Mouse (Mus musculus) myocyte (in vitro differentiated cells): ENCODE data around the gene Gnl1.

Source experiments
- CEBPB ChIP-seq: IDR thresholded peaks from 2 replicates; pipeline ENCODE4 v1.6.1; 2011; ENCODE audit warnings: mild to moderate bottlenecking, moderate library complexity; ENCODE audit not compliant: poor library complexity, insufficient read depth, severe bottlenecking
- E2F4 ChIP-seq: IDR thresholded peaks from one replicate; pipeline ENCODE4 v1.6.1; 2011; ENCODE audit warnings: mild to moderate bottlenecking, control low read depth, moderate library complexity; ENCODE audit not compliant: insufficient read depth
- MAX ChIP-seq: IDR thresholded peaks from one replicate; pipeline ENCODE4 v1.6.1; 2011; ENCODE audit warnings: low read depth, mild to moderate bottlenecking, control low read depth
- MYOG ChIP-seq, 3 experiments: IDR thresholded peaks; one replicate each; pipeline ENCODE4 v1.6.1; 2011; ENCODE audit warnings: control low read depth in 2 of 3, low read depth in 2 of 3, mild to moderate bottlenecking in 2 of 3; ENCODE audit not compliant: insufficient read length in 2 of 3, control insufficient read depth in 1 of 3, insufficient read depth in 1 of 3
- POLR2A ChIP-seq: IDR thresholded peaks from one replicate; pipeline ENCODE4 v1.6.1; 2011; ENCODE audit warnings: low read depth, mild to moderate bottlenecking, control low read depth, moderate library complexity; ENCODE audit not compliant: insufficient read length
- POLR2AphosphoS2 ChIP-seq: IDR thresholded peaks from one replicate; pipeline ENCODE4 v1.6.1; 2011; ENCODE audit warnings: low read depth, control low read depth; ENCODE audit not compliant: insufficient read length
- SRF ChIP-seq: IDR thresholded peaks from one replicate; pipeline ENCODE4 v1.6.1; 2011; ENCODE audit warnings: low read depth; ENCODE audit not compliant: control insufficient read depth, insufficient read length
- TCF12 ChIP-seq: IDR thresholded peaks from one replicate; pipeline ENCODE4 v1.6.1; 2011; ENCODE audit warnings: mild to moderate bottlenecking, control low read depth; ENCODE audit not compliant: poor library complexity, insufficient read depth, severe bottlenecking
- TCF3 ChIP-seq: IDR thresholded peaks from one replicate; pipeline ENCODE4 v1.6.1; 2011; ENCODE audit warnings: low read depth, control low read depth; ENCODE audit not compliant: insufficient read length
- USF1 ChIP-seq: IDR thresholded peaks from one replicate; pipeline ENCODE4 v1.6.1; 2011; ENCODE audit warnings: low read depth, mild to moderate bottlenecking, control low read depth, moderate library complexity

- no peak for TF ChIP-seq POLR2AphosphoS2
- no peak for TF ChIP-seq E2F4
- no peak for TF ChIP-seq MAX
- TF ChIP-seq TCF12 = no peak
- no peak for TF ChIP-seq POLR2A
- TF ChIP-seq MYOG (IDR thresholded peaks at IDR 0.05; ENCODE audit: control insufficient read depth in 1 of 3, insufficient read depth in 1 of 3, insufficient read length in 2 of 3, low read depth in 2 of 3) = no peak
- TF ChIP-seq USF1 = no peak
- no peak for TF ChIP-seq SRF
- no peak for TF ChIP-seq TCF3
- no peak for TF ChIP-seq CEBPB
Observed at GRCm38 (mm10) chr17:36021309-36021708, 41.7 kb downstream of the Gnl1 start.
